Mouse (Mus musculus): ENCODE measurements around the gene Klhl12. TPM values are rescaled to one million over a fixed set of nuclear protein-coding genes. Genes with fewer than 3 reads are reported as not detected.
"Not testable (repeated sequence)": the region's sequence is repeated elsewhere in the genome, so short reads cannot be mapped to it uniquely, and the experiment has no call there.

Gene Klhl12
- polyA plus RNA-seq, 1 experiment from 2014 or later = 18.6 TPM

DNA sequence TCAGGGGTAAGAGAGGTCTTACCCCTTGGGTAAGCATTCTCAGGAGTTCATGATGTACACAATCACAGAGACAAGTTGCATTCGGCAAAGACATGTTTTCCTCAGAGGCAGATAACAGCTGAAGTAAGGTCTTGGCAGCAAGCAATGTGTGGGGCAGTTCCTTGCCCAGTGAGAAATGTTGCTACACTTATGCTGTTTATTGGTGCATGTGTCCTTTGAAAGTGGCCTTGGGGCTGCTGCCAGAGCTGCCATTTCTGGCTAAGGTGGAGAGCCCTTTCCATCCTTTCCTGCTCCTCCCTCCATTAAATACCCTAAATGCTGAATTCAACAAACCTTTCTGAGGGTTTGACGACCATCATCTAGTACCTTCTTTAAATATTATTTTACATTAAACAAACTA lies 9.9 kb upstream of the Klhl12 start:
- H3K27me3 ChIP-seq = no peaks in the 10 kb centered on the region
- POLR2A ChIA-PET = no interaction called here
- in situ Hi-C loops (cut with MboI; ENCODE audit: low pct_unique_long_range_greater_than_20kb) = no loop called here
- TF ChIP-seq CTCF (IDR thresholded peaks at IDR 0.05) = no peak
- CTCF ChIA-PET = no interaction called here
- DNase-seq (ENCODE audit: low read depth, low spot score) = no peak
- no peak for ATAC-seq

DNA sequence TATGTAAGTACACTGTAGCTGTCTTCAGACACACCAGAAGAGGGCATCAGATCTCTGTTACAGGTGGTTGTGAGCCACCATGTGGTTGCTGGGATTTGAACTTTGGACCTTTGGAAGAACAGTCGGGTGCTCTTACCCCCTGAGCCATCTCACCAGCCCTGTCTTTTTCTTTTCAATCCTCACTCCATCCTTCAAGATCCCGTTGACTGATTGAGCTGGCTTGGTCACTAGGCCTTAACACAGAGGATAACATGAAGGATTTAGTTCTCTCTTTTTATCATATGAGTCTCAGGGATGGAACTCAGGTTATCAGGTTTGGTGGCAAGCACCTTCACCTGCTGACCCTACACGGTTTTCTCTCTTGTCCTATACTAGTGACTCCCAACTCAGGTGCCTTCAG lies 6.8 kb upstream of the Klhl12 start:
- CTCF ChIA-PET = interaction anchor here (0.6 to 2.0 kb wide), 2 partner anchors 30 kb away, joined by 3 to 5 read pairs; no protein-coding TSS in a partner anchor
- in situ Hi-C loops (cut with MboI; ENCODE audit: low pct_unique_long_range_greater_than_20kb); DNase-seq (ENCODE audit: low read depth, low spot score); POLR2A ChIA-PET; ATAC-seq; H3K27me3 ChIP-seq: not testable (repeated sequence)

DNA sequence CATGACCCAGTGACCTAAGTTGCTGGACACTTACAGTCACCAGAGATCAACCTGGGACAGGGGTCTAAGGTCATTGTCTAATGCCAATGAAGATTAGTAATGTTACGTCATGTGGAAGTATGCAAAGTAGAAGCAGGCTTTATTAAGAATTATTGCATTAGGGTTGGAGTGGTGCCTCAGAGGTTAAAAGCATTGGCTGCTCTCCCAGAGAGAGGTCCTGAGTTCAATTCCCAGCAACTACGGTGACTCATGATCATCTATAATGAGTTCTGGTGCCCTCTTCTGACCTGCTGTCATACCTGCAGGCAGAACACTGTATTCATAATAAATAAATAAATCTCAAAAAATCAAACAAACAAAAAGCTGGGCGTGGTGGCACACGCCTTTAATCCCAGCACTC lies 5.1 kb upstream of the Klhl12 start:
- H3K27me3 ChIP-seq = no peaks in the 10 kb centered on the region
- CTCF ChIA-PET = interaction anchor here (2.0 kb wide), 1 partner anchor 32 kb away, joined by 5 read pairs; no protein-coding TSS in a partner anchor

DNA sequence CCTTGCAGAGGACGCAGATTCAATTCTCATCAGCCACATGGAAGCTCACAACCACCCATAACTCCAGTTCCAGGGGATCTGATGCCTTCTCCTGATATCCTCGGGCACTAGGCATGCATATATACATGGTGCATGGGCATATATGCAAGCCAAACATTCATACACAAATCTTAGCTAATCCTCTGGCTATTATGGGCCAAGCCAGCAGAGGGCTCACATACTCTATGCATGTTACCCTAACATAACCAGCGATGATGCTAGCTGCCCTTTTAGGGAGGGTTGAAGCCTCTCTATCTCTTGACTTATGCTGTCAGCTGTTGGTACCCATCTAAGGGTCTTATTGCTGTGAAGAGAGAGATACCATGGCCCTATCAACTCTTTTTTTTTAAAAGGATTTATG lies 4.3 kb upstream of the Klhl12 start:
- POLR2A ChIA-PET = no interaction called here
- H3K27me3 ChIP-seq = no peaks in the 10 kb centered on the region
- ATAC-seq (no peak), DNase-seq (ENCODE audit: low read depth, low spot score) (no peak)
- CTCF ChIA-PET = interaction anchor here (1.2 to 1.5 kb wide), 3 partner anchors 13 to 82 kb away, joined by 3 to 7 read pairs (median 4); no protein-coding TSS in a partner anchor
- TF ChIP-seq CTCF (IDR thresholded peaks at IDR 0.05) = peak; percentile 56
- in situ Hi-C loops (cut with MboI; ENCODE audit: low pct_unique_long_range_greater_than_20kb) = loop anchor here (5.0 kb wide), 1 partner anchor 79 kb away; no protein-coding TSS in a partner anchor

More for the DNA sequence above, 5.1 kb upstream of the Klhl12 start:
- peak; percentile 43 for TF ChIP-seq CTCF (IDR thresholded peaks at IDR 0.05)
- ATAC-seq (no peak), DNase-seq (ENCODE audit: low read depth, low spot score) (no peak)
- POLR2A ChIA-PET = no interaction called here
- in situ Hi-C loops (cut with MboI; ENCODE audit: low pct_unique_long_range_greater_than_20kb) = loop anchor here (5.0 kb wide), 1 partner anchor 78 kb away; no protein-coding TSS in a partner anchor

DNA sequence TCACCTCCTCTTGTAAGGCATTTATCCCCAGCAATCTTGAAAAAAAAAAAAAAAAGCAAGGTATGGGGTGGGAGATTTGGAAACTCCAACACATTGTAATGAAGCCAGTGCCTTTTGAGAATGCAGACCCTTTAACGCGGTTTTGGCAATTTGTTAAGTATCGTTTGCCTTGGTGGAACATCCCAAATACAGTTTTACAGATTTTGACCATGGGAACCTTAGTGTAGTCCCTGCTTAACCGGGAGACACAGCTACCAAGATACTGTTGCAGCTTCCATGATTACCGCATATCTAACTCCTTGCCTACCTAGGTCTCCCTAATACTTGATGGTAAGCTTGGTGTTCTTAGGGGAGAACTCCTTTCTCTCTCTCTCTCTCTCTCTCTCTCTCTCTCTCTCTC lies 729 bp downstream of the Klhl12 start:
- ChIA-PET CTCF (no interaction called here), POLR2A (interaction anchor here (0.5 to 0.6 kb wide), 2 partner anchors 40 kb away, joined by 3 to 5 read pairs; no protein-coding TSS in a partner anchor)
- no peak for DNase-seq (ENCODE audit: low read depth, low spot score)
- TF ChIP-seq CTCF (IDR thresholded peaks at IDR 0.05) = no peak
- H3K27me3 ChIP-seq = no peaks in the 10 kb centered on the region
- in situ Hi-C loops (cut with MboI; ENCODE audit: low pct_unique_long_range_greater_than_20kb) = no loop called here
- no peak for ATAC-seq

DNA sequence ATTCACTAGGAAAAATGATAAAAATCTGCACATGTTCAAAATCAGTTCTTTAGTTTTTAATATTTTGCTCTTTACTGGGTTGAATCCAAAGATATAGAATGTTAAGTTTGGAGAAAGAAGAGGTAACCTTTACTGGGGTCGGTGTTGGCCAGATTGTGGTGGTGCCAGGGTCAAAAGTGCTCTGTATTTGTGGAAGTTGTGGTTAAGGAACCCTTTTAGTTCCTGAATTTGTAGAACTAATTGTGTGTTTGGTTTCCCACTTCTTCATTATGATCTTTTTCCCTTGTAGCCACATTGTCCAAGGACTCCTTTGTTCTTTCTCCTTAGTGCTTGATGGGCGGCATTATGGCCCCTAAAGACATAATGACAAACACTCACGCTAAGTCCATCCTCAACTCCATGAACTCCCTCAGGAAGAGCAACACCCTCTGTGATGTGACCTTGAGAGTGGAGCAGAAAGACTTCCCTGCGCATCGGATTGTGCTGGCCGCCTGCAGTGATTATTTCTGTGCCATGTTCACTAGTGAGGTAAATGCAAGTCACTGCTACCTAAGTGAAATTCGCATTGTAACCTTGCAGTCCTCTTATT lies 2.9 kb downstream of the Klhl12 start:
- TF ChIP-seq CTCF (IDR thresholded peaks at IDR 0.05) = no peak
- no peaks in the 10 kb centered on the region for H3K27me3 ChIP-seq
- ATAC-seq = no peak
- ChIA-PET POLR2A (no interaction called here), CTCF (interaction anchor here (1.1 kb wide), 1 partner anchor 14 kb away, joined by 4 read pairs; no protein-coding TSS in a partner anchor)
- in situ Hi-C loops (cut with MboI; ENCODE audit: low pct_unique_long_range_greater_than_20kb) = no loop called here
- no peak for DNase-seq (ENCODE audit: low read depth, low spot score)

DNA sequence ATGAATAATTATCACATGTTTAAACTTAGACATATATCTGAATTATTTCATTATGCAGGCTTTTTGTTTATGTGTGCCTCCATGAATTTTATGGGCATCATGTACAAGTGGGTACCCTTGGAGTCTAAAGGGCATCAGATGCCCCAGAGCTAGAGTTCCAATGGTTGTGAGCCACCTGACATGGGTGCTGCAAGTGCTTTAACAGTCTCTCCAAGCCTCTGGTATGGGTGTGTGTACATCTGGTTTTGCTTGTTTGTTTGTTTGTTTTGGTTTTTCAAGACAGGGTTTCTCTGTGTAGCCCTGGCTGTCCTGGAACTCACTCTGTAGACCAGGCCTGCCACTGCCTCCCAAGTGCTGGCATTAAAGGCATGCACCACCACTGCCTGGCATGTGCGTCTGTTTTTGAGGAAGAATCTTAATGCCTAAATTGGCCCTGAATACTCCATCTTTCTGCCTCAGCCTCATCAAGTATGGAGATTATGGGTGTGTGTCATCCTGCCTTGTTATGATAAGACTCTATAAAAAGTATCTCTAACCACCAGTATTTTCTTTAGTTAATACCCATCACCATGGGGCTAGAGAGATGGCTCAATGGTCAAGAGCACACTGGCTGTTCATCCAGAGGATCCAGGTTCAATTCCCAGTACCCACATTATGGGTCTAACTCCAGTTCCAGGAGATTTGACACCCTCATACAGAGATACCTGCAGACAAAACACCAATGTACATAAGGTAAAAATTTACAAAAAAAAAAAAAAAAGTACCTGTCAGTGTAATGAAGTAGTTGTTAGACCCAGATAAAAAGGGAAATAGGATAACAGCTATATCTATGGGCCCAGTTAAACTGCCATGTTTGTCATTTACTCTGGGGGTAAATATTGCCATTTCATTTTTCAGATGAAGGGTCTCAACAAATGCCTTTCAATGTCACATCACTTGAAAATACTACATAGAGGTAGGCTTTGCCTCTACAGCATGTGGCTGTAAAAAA lies 5.3 kb downstream of the Klhl12 start:
- ChIA-PET CTCF (no interaction called here), POLR2A (no interaction called here)
- in situ Hi-C loops (cut with MboI; ENCODE audit: low pct_unique_long_range_greater_than_20kb) = no loop called here
- TF ChIP-seq CTCF (IDR thresholded peaks at IDR 0.05) = no peak
- DNase-seq (ENCODE audit: low read depth, low spot score) (no peak), ATAC-seq (no peak)
- no peaks in the 10 kb centered on the region for H3K27me3 ChIP-seq

GRCm38 (mm10) chr1:134484623-134485022 lies 29.3 kb downstream of the Klhl12 start:
- DNase-seq (ENCODE audit: low read depth, low spot score) (no peak), ATAC-seq (no peak)
- TF ChIP-seq CTCF (IDR thresholded peaks at IDR 0.05) = no peak
- H3K27me3 ChIP-seq = no peaks in the 10 kb centered on the region
- in situ Hi-C loops (cut with MboI; ENCODE audit: low pct_unique_long_range_greater_than_20kb) = no loop called here
- ChIA-PET CTCF (interaction anchor here (0.9 kb wide), 1 partner anchor 10 kb away, joined by 3 read pairs; the partner anchor contains the start of gene Rabif), POLR2A (no interaction called here)

DNA sequence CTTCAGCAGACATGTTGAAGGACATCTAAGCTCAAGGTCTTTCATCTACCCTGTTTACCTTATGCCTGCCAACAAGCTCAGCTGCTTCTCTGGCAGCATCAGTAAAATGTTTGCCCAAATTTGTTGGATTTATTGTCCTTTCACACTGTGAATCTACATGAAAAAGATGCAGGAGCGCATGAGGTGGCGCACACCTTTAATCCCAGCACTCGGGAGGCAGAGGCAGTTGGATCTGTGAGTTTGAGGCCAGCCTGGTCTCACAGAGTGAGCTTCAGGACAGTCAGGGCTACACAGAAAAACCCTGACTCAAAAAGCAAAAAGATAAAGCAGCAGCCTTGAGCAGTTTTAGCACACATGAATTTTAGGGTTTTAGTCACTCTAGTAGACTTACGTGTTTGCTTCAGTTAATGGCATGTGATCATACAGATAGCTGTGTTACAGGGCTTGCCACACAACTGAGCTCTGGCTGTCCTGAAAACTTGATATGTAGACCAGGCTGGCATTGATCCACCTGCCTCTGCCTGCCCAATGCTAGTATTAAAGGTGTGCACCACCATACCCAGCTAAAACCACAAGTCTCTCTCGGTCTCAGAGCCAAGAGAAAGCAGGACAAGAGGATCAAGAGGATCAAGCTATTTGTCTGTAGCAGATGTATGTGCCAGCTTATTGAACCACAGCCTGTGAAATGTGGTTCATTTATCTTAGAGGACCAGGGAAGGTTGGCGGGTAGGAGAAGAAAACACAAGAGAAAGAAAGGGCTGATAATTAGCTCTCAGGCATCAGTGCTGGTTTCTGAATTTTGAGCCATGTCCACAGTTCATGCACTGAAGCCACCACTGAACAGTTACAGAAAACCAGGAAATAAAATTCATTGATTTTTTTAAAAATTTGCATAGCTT lies 35.8 kb downstream of the Klhl12 start:
- in situ Hi-C loops (cut with MboI; ENCODE audit: low pct_unique_long_range_greater_than_20kb) = no loop called here
- CTCF ChIA-PET = interaction anchor here (0.9 kb wide), 1 partner anchor 79 kb away, joined by 3 read pairs; no protein-coding TSS in a partner anchor

DNA sequence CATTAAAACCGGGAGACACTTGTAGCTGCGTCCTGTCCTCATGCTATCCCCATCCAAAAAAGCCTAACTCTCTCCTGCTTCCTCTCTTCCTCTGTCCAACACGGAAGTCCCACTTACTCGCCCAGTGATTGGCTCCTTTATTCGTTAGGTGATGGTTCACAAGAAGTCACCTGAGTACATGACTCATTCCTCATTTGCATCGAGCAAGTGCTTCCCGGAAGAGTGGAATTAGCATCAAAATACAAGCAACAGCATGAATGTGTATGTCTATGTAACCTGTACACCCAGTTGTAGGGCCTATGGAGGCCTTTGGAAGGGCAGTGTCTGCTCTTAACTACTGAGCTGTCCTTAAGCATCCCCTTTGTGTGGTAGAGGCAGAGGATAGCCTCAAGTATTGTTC lies 36.9 kb downstream of the Klhl12 start:
- CTCF ChIA-PET = no interaction called here
- no peaks in the 10 kb centered on the region for H3K27me3 ChIP-seq
- no peak for DNase-seq (ENCODE audit: low read depth, low spot score)
- POLR2A ChIA-PET = no interaction called here
- ATAC-seq = no peak
- TF ChIP-seq CTCF (IDR thresholded peaks at IDR 0.05) = no peak
- in situ Hi-C loops (cut with MboI; ENCODE audit: low pct_unique_long_range_greater_than_20kb) = no loop called here

More for the DNA sequence above, 35.8 kb downstream of the Klhl12 start:
- TF ChIP-seq CTCF (IDR thresholded peaks at IDR 0.05) = no peak
- ATAC-seq (no peak), DNase-seq (ENCODE audit: low read depth, low spot score) (no peak)
- POLR2A ChIA-PET = no interaction called here
- H3K27me3 ChIP-seq = no peaks in the 10 kb centered on the region
